Mouse (Mus musculus) kidney, postnatal 0 days (tissue): ENCODE data around the gene Lad1. TPM values are rescaled to one million over a fixed set of nuclear protein-coding genes. Genes with fewer than 3 reads are reported as not detected.

ENCODE experiments used
- ATAC-seq: fragments of 200-750 bp; cut with Nextera tagmentation; replicated peaks from 2 replicates; pipeline ENCODE4 v1.8.0; 2017; ENCODE audit warnings: low read depth, moderate number of reproducible peaks, moderate TSS enrichment, moderate library complexity; ENCODE audit not compliant: low FRiP score
- DNase-seq: peaks from one replicate; pipeline ENCODE4 v3.0.0-alpha.2; 2016; ENCODE audit warnings: low spot score
- H3K27ac ChIP-seq: fragments of 300-500 bp; sonication (generic); 2 replicates; pipeline ENCODE4 v1.5.1; 2014; ENCODE audit warnings: mild to moderate bottlenecking
- H3K27me3 ChIP-seq: fragments of 300-500 bp; sonication (generic); 2 replicates; pipeline ENCODE4 v1.6.1; 2014; ENCODE audit warnings: low read length, mixed read lengths; ENCODE audit not compliant: insufficient read depth
- H3K36me3 ChIP-seq: fragments of 300-500 bp; sonication (generic); 2 replicates; pipeline ENCODE4 v1.6.1; 2014; ENCODE audit warnings: low read length, mixed read lengths; ENCODE audit not compliant: insufficient read depth
- H3K4me1 ChIP-seq: fragments of 300-500 bp; sonication (generic); replicated peaks from 2 replicates; pipeline ENCODE4 v1.6.1; 2014; ENCODE audit warnings: antibody characterized with exemption, low read length, mixed read lengths; ENCODE audit not compliant: insufficient read depth
- H3K4me2 ChIP-seq: fragments of 300-500 bp; sonication (generic); 2 replicates; pipeline ENCODE4 v1.6.1; 2014; ENCODE audit warnings: mild to moderate bottlenecking, low read length, moderate library complexity, mixed read lengths
- H3K4me3 ChIP-seq: fragments of 300-500 bp; sonication (generic); replicated peaks from 2 replicates; pipeline ENCODE4 v1.5.1; 2014; ENCODE audit warnings: low read depth, low read length
- H3K9ac ChIP-seq: fragments of 300-500 bp; sonication (generic); 2 replicates; pipeline ENCODE4 v1.6.1; 2014; ENCODE audit warnings: low read depth, low read length
- H3K9me3 ChIP-seq: fragments of 300-500 bp; sonication (generic); replicated peaks from 2 replicates; pipeline ENCODE4 v1.6.1; 2016; ENCODE audit warnings: low read length, inconsistent platforms, mixed read lengths
- CTCF ChIP-seq: IDR thresholded peaks from 2 replicates; pipeline ENCODE4 v1.5.1; 2016; ENCODE audit warnings: antibody characterized with exemption, low read depth, mild to moderate bottlenecking, moderate library complexity
- WGBS: fragments of 180-500 bp; shearing (Covaris S2); extraction: QIAGEN DNeasy Blood & Tissue Kit; methylation state at CpG from one replicate; pipeline ENCODE4 v1.1.7; 2014; 5-methylcytosine and 5-hydroxymethylcytosine counted together
- polyA plus RNA-seq: library from polyadenylated mRNA; unstranded; fragments of >200 nt; fragmentation: Nextera tagmentation; extraction: Ambion mirVana; gene quantifications from 2 replicates; pipeline ENCODE4 v1.2.1, GENCODE M21; 2015

Lad1 gene
- polyA plus RNA-seq, 1 experiment from 2014 or later, result 28.4 TPM

DNA sequence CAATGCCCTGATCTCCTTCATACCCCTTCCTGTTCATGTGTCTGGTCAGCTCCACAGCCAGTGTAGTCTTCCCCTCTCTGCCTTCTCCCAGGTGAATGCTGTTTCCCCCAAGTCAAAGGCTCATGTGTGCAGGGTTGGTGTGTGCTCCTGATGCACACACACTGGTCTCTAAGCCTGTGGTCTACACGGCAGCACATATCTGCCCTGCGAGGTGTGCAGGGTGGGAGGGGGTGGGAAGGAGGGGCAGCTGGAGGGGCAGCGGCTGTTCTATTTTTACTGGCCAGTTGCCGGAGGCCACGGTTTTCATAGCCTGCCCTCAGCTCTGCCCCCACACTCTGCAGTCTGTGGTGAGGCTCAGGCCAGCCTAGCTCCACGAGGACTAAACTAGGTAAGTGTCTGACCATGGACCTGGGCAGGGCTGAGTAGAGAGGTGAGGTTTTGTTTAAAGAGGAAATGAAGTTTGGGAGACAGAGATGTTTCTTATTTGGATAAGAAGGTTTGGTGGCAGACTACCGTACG is 19.2 kb upstream of the Lad1 start:
- no peak for DNase-seq
- no peak overlapping the region for H3K4me3 ChIP-seq
- H3K9me3 ChIP-seq, result no peaks in the 10 kb centered on the region
- H3K4me1 ChIP-seq, result peaks cover 8% of the 10 kb centered on the region
- ATAC-seq, result no peak
- H3K4me2 ChIP-seq, result no peak overlapping the region
- H3K36me3 ChIP-seq, result no peaks in the 10 kb centered on the region
- no peaks in the 10 kb centered on the region for H3K27me3 ChIP-seq
- no peak overlapping the region for H3K27ac ChIP-seq
- 27% methylated on average over 8 of the region's 8 CpGs for WGBS
- no peak overlapping the region for H3K9ac ChIP-seq
- TF ChIP-seq CTCF, result no peak

DNA sequence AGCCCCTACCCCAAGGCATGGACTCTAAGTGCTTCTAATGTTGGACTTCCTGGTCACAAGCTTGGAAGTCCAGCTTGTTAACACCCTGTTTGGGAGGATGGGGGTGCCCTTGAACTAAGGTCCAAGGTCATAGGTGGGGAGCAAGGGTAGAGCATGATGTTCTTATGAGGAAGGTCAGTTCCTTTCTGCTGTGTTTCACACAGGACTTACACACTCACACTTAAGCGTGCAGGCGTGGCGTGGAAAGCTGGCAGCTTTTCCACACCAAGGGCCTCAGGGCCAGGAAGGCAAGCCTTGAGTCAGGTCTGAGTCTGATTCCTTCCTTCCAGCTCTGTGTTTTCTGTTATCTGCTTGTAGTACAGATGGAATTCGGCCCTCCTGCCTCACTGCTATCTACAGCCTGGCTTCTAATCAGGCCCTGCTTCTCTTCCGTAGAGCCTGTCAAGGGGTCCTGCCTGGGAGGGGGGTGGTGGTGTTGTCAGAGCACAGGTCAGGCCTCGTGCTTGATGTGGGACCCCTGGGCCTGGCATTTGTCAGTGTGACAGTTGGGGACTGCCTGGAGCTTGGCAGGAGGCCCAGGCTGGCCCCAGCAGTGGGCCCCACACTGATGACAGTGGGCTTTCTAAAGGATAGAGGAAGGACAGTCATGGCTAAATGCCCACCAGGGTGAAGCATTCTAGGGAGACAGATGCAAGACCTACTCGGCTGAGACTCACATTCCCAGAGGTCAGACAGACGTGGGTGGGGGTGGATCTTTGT is 18.0 kb upstream of the Lad1 start:
- Histone ChIP-seq H3K4me3 (no peak overlapping the region), H3K27me3 (no peaks in the 10 kb centered on the region), H3K27ac (no peak overlapping the region), H3K4me1 (peaks cover 8% of the 10 kb centered on the region), H3K9ac (no peak overlapping the region), H3K9me3 (no peaks in the 10 kb centered on the region), H3K4me2 (no peak overlapping the region), H3K36me3 (no peaks in the 10 kb centered on the region)
- 43% methylated on average over 8 of the region's 8 CpGs for WGBS
- TF ChIP-seq CTCF, result no peak
- no peak for DNase-seq
- 0 out of 2 replicates have a peak, but pooled peaks have one; percentile 47 for ATAC-seq

GRCm38 (mm10) chr1:135807546-135807945 is 10.9 kb upstream of the Lad1 start:
- no peaks in the 10 kb centered on the region for H3K9me3 ChIP-seq
- H3K27ac ChIP-seq, result no peak overlapping the region
- 0 out of 2 replicates have a peak, but pooled peaks cover 2% of the 10 kb centered on the region for H3K4me1 ChIP-seq
- no peak for DNase-seq
- WGBS, result 25% methylated on average over 10 of the region's 10 CpGs
- H3K36me3 ChIP-seq, result no peaks in the 10 kb centered on the region
- ATAC-seq, result no peak
- no peak overlapping the region for H3K4me2 ChIP-seq
- TF ChIP-seq CTCF, result no peak
- no peak overlapping the region for H3K9ac ChIP-seq
- H3K27me3 ChIP-seq, result no peaks in the 10 kb centered on the region
- H3K4me3 ChIP-seq, result no peak overlapping the region

GRCm38 (mm10) chr1:135810180-135810579 is 8.2 kb upstream of the Lad1 start:
- TF ChIP-seq CTCF, result no peak
- H3K9me3 ChIP-seq, result no peaks in the 10 kb centered on the region
- H3K4me2 ChIP-seq, result no peak overlapping the region
- DNase-seq (no peak), ATAC-seq (no peak)
- H3K27me3 ChIP-seq, result no peaks in the 10 kb centered on the region
- H3K9ac ChIP-seq, result no peak overlapping the region
- 52% methylated on average over 2 of the region's 2 CpGs for WGBS
- H3K36me3 ChIP-seq, result no peaks in the 10 kb centered on the region
- H3K4me3 ChIP-seq, result no peak overlapping the region
- peaks cover 10% of the 10 kb centered on the region; the same call in 1 of the 2 replicates for H3K4me1 ChIP-seq
- no peak overlapping the region for H3K27ac ChIP-seq

GRCm38 (mm10) chr1:135811016-135811646 is 7.3 kb upstream of the Lad1 start:
- no peak overlapping the region for H3K4me2 ChIP-seq

DNA sequence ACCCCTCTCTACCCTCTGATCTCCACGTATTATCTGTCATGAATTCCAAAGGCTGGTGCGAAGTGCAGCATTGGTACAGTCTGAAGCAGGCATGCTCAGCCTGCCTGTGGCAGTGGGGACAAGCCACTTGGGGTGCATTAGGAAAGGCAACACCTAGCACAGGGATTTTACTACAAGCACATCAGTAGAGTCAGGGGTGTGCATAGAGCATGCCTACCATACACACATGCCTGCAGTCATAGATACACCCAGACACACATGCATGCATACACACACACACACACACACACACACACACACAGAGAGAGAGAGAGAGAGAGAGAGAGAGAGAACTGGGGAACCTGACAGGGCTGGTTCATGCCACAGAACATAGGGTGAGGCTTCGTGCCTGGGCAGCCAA is 6.2 kb upstream of the Lad1 start:
- Histone ChIP-seq H3K4me3 (no peak overlapping the region), H3K9ac (no peak overlapping the region), H3K9me3 (no peaks in the 10 kb centered on the region), H3K27ac (no peak overlapping the region), H3K36me3 (no peaks in the 10 kb centered on the region), H3K4me1 (peaks cover 10% of the 10 kb centered on the region; the same call in 1 of the 2 replicates), H3K4me2 (no peak overlapping the region), H3K27me3 (no peaks in the 10 kb centered on the region)
- ATAC-seq (no peak), DNase-seq (no peak)
- 69% methylated on average over 3 of the region's 3 CpGs for WGBS
- TF ChIP-seq CTCF, result no peak

More at GRCm38 (mm10) chr1:135811016-135811646, 7.3 kb upstream of the Lad1 start:
- 31% methylated on average over 7 of the region's 7 CpGs for WGBS
- Histone ChIP-seq H3K4me3 (no peak overlapping the region), H3K36me3 (no peaks in the 10 kb centered on the region), H3K9me3 (no peaks in the 10 kb centered on the region), H3K27me3 (no peaks in the 10 kb centered on the region), H3K4me1 (peaks cover 10% of the 10 kb centered on the region; the same call in 1 of the 2 replicates), H3K9ac (no peak overlapping the region), H3K27ac (no peak overlapping the region)
- TF ChIP-seq CTCF, result peak; percentile 94
- DNase-seq (peak; percentile 87), ATAC-seq (peak; percentile 53)
